Comparison of ENCODE assay signal across 9 mouse cellular contexts in genomic region chr16:32913212-32913611, GRCm38 (mm10). TPM values are rescaled to one million over a fixed set of nuclear protein-coding genes. Genes with fewer than 3 reads are reported as not detected.
DNase-seq lines count a peak whose midpoint lies in the region; ATAC-seq and TF ChIP-seq lines count a peak whose summit lies in the region.
"Had no signal": no experiment of that assay in that cellular context is flagged by ENCODE, and none has a peak within 500 bp of the region (broad histone marks: within the 10 kb centered on the region; RNA-seq: fewer than 3 reads in every experiment).

No protein-coding gene starts in this region.

- no peak for ATAC-seq in kidney, postnatal 0 days (replicated peaks; ENCODE audit: low FRiP score, low read depth)
- ATAC-seq in forebrain, embryonic 13.5 days = no peak

- no peak overlapping the region for H3K4me3 ChIP-seq in kidney, postnatal 0 days (replicated peaks; ENCODE audit: low read depth, low read length)
- no peak overlapping the region; the same call in 1 of the 2 replicates for H3K4me3 ChIP-seq in forebrain, embryonic 13.5 days
- peak overlapping the region; percentile 100; the same call in 1 of the 2 replicates for H3K4me3 ChIP-seq in limb, embryonic 10.5 days

- H3K9me3 ChIP-seq in kidney, postnatal 0 days (replicated peaks; ENCODE audit: low read length) = no peaks in the 10 kb centered on the region
- H3K9me3 ChIP-seq in forebrain, embryonic 13.5 days (replicated peaks) = no peaks in the 10 kb centered on the region
- H3K9me3 ChIP-seq in limb, embryonic 10.5 days (replicated peaks) = no peaks in the 10 kb centered on the region

- no peak overlapping the region for H3K9ac ChIP-seq in kidney, postnatal 0 days (ENCODE audit: low read depth, low read length)
- H3K9ac ChIP-seq in forebrain, embryonic 13.5 days = no peak overlapping the region

- no peaks in the 10 kb centered on the region for H3K4me1 ChIP-seq in kidney, postnatal 0 days (replicated peaks; ENCODE audit: insufficient read depth, low read length)
- H3K4me1 ChIP-seq in forebrain, embryonic 13.5 days = peaks cover 17% of the 10 kb centered on the region
- peaks cover 10% of the 10 kb centered on the region for H3K4me1 ChIP-seq in limb, embryonic 10.5 days

- H3K27ac ChIP-seq in kidney, postnatal 0 days = no peak overlapping the region
- no peak overlapping the region for H3K27ac ChIP-seq in forebrain, embryonic 13.5 days
- H3K27ac ChIP-seq in limb, embryonic 10.5 days = no peak overlapping the region

- TF ChIP-seq CTCF in kidney, postnatal 0 days (IDR thresholded peaks at IDR 0.05; ENCODE audit: low read depth) = no peak

- no peak for DNase-seq in kidney, postnatal 0 days (ENCODE audit: low spot score)
- DNase-seq in kidney, adult 8-10 months = no peak
- no peak for DNase-seq in limb, embryonic 10.5 days (ENCODE audit: low spot score)
- DNase-seq in naive thymus-derived CD4-positive, alpha-beta T cell, adult 2 months (ENCODE audit: low read depth) = peak; percentile 29
- no peak for DNase-seq in adrenal gland, postnatal 25 days
- no peak for DNase-seq in right cerebral cortex, adult 2 months (ENCODE audit: low spot score in 2 of 2)
- no peak for DNase-seq in urinary bladder, adult 2 months (ENCODE audit: low spot score)

- H3K4me2 ChIP-seq in kidney, postnatal 0 days (ENCODE audit: low read length) = peak overlapping the region; percentile 72
- peak overlapping the region; percentile 77 for H3K4me2 ChIP-seq in forebrain, embryonic 13.5 days

- no peaks in the 10 kb centered on the region for H3K36me3 ChIP-seq in kidney, postnatal 0 days (ENCODE audit: insufficient read depth, low read length)
- peaks cover under 1% of the 10 kb centered on the region; the same call in 1 of the 2 replicates for H3K36me3 ChIP-seq in forebrain, embryonic 13.5 days (ENCODE audit: poor library complexity, severe bottlenecking)
- 0 out of 2 replicates have a peak, but pooled peaks cover 2% of the 10 kb centered on the region for H3K36me3 ChIP-seq in limb, embryonic 10.5 days

- no peaks in the 10 kb centered on the region for H3K27me3 ChIP-seq in kidney, postnatal 0 days (ENCODE audit: insufficient read depth, low read length)
- no peaks in the 10 kb centered on the region for H3K27me3 ChIP-seq in forebrain, embryonic 13.5 days
- no peaks in the 10 kb centered on the region for H3K27me3 ChIP-seq in limb, embryonic 10.5 days (ENCODE audit: low read depth, poor library complexity, severe bottlenecking)
- H3K27me3 ChIP-seq: Patski had no signal

- WGBS in kidney, postnatal 0 days = 63% methylated on average over 7 of the region's 7 CpGs
- 71% methylated on average over 7 of the region's 7 CpGs for WGBS in forebrain, embryonic 13.5 days
- WGBS in limb, embryonic 10.5 days = 68% methylated on average over 7 of the region's 7 CpGs

RNA-seq across cellular contexts. Expression of gene Lrch3, which starts 0.7 kb away (rescaled TPM):
- 14.1 and 15.6 TPM in 2 replicates for polyA plus RNA-seq in kidney, postnatal 0 days (2015; fragmentation: Nextera tagmentation; extraction: Ambion mirVana)
- 36.7 and 39.9 TPM in 2 replicates for polyA plus RNA-seq in forebrain, embryonic 13.5 days (2015; fragmentation: Nextera tagmentation; extraction: Ambion mirVana)
- polyA plus RNA-seq in limb, embryonic 10.5 days (2016; fragmentation: Nextera tagmentation; extraction: Ambion mirVana) = 29.1 and 35.9 TPM in 2 replicates
- total RNA-seq in adrenal gland, postnatal 25 days (2021) = 40.7 and 42.7 TPM in 2 replicates
- polyA plus RNA-seq in urinary bladder, adult 2 months (2012; rRNA removed) = 25.1 and 26.9 TPM in 2 replicates

RNA-seq across cellular contexts. Expression of gene Rubcn, which starts 35.6 kb away (rescaled TPM):
- 12.0 and 14.1 TPM in 2 replicates for polyA plus RNA-seq in kidney, postnatal 0 days (2015; fragmentation: Nextera tagmentation; extraction: Ambion mirVana)
- polyA plus RNA-seq in forebrain, embryonic 13.5 days (2015; fragmentation: Nextera tagmentation; extraction: Ambion mirVana) = 22.3 and 25.0 TPM in 2 replicates
- polyA plus RNA-seq in limb, embryonic 10.5 days (2016; fragmentation: Nextera tagmentation; extraction: Ambion mirVana) = 16.2 and 17.6 TPM in 2 replicates
- total RNA-seq in adrenal gland, postnatal 25 days (2021) = 32.6 and 36.4 TPM in 2 replicates
- polyA plus RNA-seq in urinary bladder, adult 2 months (2012; rRNA removed) = 38.1 and 38.6 TPM in 2 replicates

RNA-seq across cellular contexts. Expression of gene Fyttd1, which starts 35.9 kb away (rescaled TPM):
- polyA plus RNA-seq in kidney, postnatal 0 days (2015; fragmentation: Nextera tagmentation; extraction: Ambion mirVana) = 113 and 115 TPM in 2 replicates
- 103 and 119 TPM in 2 replicates for polyA plus RNA-seq in forebrain, embryonic 13.5 days (2015; fragmentation: Nextera tagmentation; extraction: Ambion mirVana)
- polyA plus RNA-seq in limb, embryonic 10.5 days (2016; fragmentation: Nextera tagmentation; extraction: Ambion mirVana) = 91.6 and 94.8 TPM in 2 replicates
- 101 and 103 TPM in 2 replicates for total RNA-seq in adrenal gland, postnatal 25 days (2021)
- polyA plus RNA-seq in urinary bladder, adult 2 months (2012; rRNA removed) = 49.7 and 51.4 TPM in 2 replicates
